Mouse (Mus musculus): Measurements from ENCODE around the gene Prnd. TPM values are rescaled to one million over a fixed set of nuclear protein-coding genes. Genes with fewer than 3 reads are reported as not detected.

Gene Prnd
- total RNA-seq, 2 experiments from 2014 or later = 0.13 to 0.25 TPM

- no peak for DNase-seq
These were observed 32.0 kb downstream of the Prnd start for GRCm38 (mm10) chr2:131982546-131983196.

GRCm38 (mm10) chr2:131987950-131988349 is 37.3 kb downstream of the Prnd start:
- no peak for DNase-seq

GRCm38 (mm10) chr2:131988550-131988949 is 37.9 kb downstream of the Prnd start:
- no peak for DNase-seq

- DNase-seq = no peak
These were observed 41.8 kb downstream of the Prnd start for GRCm38 (mm10) chr2:131992487-131992886.

- no peak for DNase-seq
These were observed 42.5 kb downstream of the Prnd start for GRCm38 (mm10) chr2:131993151-131993550.

GRCm38 (mm10) chr2:131993563-131994088 is 43.0 kb downstream of the Prnd start:
- DNase-seq = no peak

GRCm38 (mm10) chr2:131994971-131995370 is 44.3 kb downstream of the Prnd start:
- no peak for DNase-seq

- no peak for DNase-seq
These were observed 45.1 kb downstream of the Prnd start for GRCm38 (mm10) chr2:131995742-131996141.

- no peak for DNase-seq
These were observed 45.7 kb downstream of the Prnd start for GRCm38 (mm10) chr2:131996369-131996768.

- DNase-seq = no peak
These were observed 46.7 kb downstream of the Prnd start for GRCm38 (mm10) chr2:131997356-131997755.

GRCm38 (mm10) chr2:132001696-132002334 is 51.2 kb downstream of the Prnd start:
- DNase-seq = no peak

- no peak for DNase-seq
These were observed 53.3 kb downstream of the Prnd start for GRCm38 (mm10) chr2:132003916-132004315.

GRCm38 (mm10) chr2:132004495-132005136 is 54.0 kb downstream of the Prnd start:
- DNase-seq = no peak

- DNase-seq = no peak
These were observed 54.8 kb downstream of the Prnd start for GRCm38 (mm10) chr2:132005445-132005844.

Other genes starting within 250 kb of the Prnd start
- gene Erv3, start 91.1 kb upstream of the Prnd start, total RNA-seq (2021) = under 1 TPM; 0.18 to 0.22 TPM
- 100 to 1,000 TPM; 922 to 985 TPM for gene Prnp, start 40.9 kb upstream of the Prnd start, total RNA-seq (2021)
- not detected for gene Prn, start 40.9 kb upstream of the Prnd start, total RNA-seq (2021)
- gene Rassf2, start 79.4 kb downstream of the Prnd start, total RNA-seq (2021) = 10 to 100 TPM; 37.2 to 39.4 TPM
- gene Slc23a2, start 194.2 kb downstream of the Prnd start, total RNA-seq (2021) = 10 to 100 TPM; 94.4 to 98.1 TPM

All from layer of hippocampus, postnatal 36 days (tissue).